Mouse (Mus musculus): ENCODE data around the gene Wwox. TPM values are rescaled to one million over a fixed set of nuclear protein-coding genes. Genes with fewer than 3 reads are reported as not detected.
A peak's percentile ranks its signal among the peaks of the same experiment; 100 is the strongest.

The Wwox gene
- polyA plus RNA-seq, 1 experiment from 2014 or later = 16.3 TPM

- WGBS = 90% methylated on average over 2 of the region's 2 CpGs
- TF ChIP-seq CTCF (IDR thresholded peaks at IDR 0.05; ENCODE audit: low read depth) = no peak
Observed at GRCm38 (mm10) chr8:114523061-114523460, 83.6 kb downstream of the Wwox start.

GRCm38 (mm10) chr8:114526626-114527267 is 87.3 kb downstream of the Wwox start:
- H3K27ac ChIP-seq = no peak overlapping the region
- no peaks in the 10 kb centered on the region for H3K27me3 ChIP-seq (ENCODE audit: insufficient read depth, low read length)
- WGBS = 82% methylated on average over 15 of the region's 15 CpGs
- H3K9me3 ChIP-seq (replicated peaks; ENCODE audit: low read length) = no peaks in the 10 kb centered on the region
- H3K4me1 ChIP-seq (replicated peaks; ENCODE audit: insufficient read depth, low read length) = no peaks in the 10 kb centered on the region
- no peak overlapping the region for H3K4me2 ChIP-seq (ENCODE audit: low read length)
- no peak for ATAC-seq (replicated peaks; ENCODE audit: low FRiP score, low read depth)
- no peaks in the 10 kb centered on the region for H3K36me3 ChIP-seq (ENCODE audit: insufficient read depth, low read length)
- DNase-seq (ENCODE audit: low spot score) = no peak
- H3K9ac ChIP-seq (ENCODE audit: low read depth, low read length) = no peak overlapping the region
- TF ChIP-seq CTCF (IDR thresholded peaks at IDR 0.05; ENCODE audit: low read depth) = no peak
- no peak overlapping the region for H3K4me3 ChIP-seq (replicated peaks; ENCODE audit: low read depth, low read length)

More at GRCm38 (mm10) chr8:114523061-114523460, 83.6 kb downstream of the Wwox start:
- H3K27me3 ChIP-seq (ENCODE audit: insufficient read depth, low read length) = no peaks in the 10 kb centered on the region
- no peak overlapping the region for H3K4me3 ChIP-seq (replicated peaks; ENCODE audit: low read depth, low read length)
- ATAC-seq (replicated peaks; ENCODE audit: low FRiP score, low read depth) (no peak), DNase-seq (ENCODE audit: low spot score) (no peak)
- H3K27ac ChIP-seq = no peak overlapping the region
- H3K9me3 ChIP-seq (replicated peaks; ENCODE audit: low read length) = no peaks in the 10 kb centered on the region
- H3K4me2 ChIP-seq (ENCODE audit: low read length) = no peak overlapping the region
- no peaks in the 10 kb centered on the region for H3K36me3 ChIP-seq (ENCODE audit: insufficient read depth, low read length)
- no peaks in the 10 kb centered on the region for H3K4me1 ChIP-seq (replicated peaks; ENCODE audit: insufficient read depth, low read length)
- H3K9ac ChIP-seq (ENCODE audit: low read depth, low read length) = no peak overlapping the region

- H3K4me1 ChIP-seq (replicated peaks; ENCODE audit: insufficient read depth, low read length) = no peaks in the 10 kb centered on the region
- ATAC-seq (replicated peaks; ENCODE audit: low FRiP score, low read depth) (no peak), DNase-seq (ENCODE audit: low spot score) (no peak)
- H3K27me3 ChIP-seq (ENCODE audit: insufficient read depth, low read length) = no peaks in the 10 kb centered on the region
- H3K9ac ChIP-seq (ENCODE audit: low read depth, low read length) = no peak overlapping the region
- no peaks in the 10 kb centered on the region for H3K9me3 ChIP-seq (replicated peaks; ENCODE audit: low read length)
- no peak overlapping the region for H3K4me2 ChIP-seq (ENCODE audit: low read length)
- no peak for TF ChIP-seq CTCF (IDR thresholded peaks at IDR 0.05; ENCODE audit: low read depth)
- H3K36me3 ChIP-seq (ENCODE audit: insufficient read depth, low read length) = no peaks in the 10 kb centered on the region
- H3K4me3 ChIP-seq (replicated peaks; ENCODE audit: low read depth, low read length) = no peak overlapping the region
- no peak overlapping the region for H3K27ac ChIP-seq
- 79% methylated on average over 12 of the region's 12 CpGs for WGBS
Observed at GRCm38 (mm10) chr8:114527648-114528221, 88.3 kb downstream of the Wwox start.

- H3K36me3 ChIP-seq (ENCODE audit: insufficient read depth, low read length) = no peaks in the 10 kb centered on the region
- 81% methylated on average over 10 of the region's 10 CpGs for WGBS
- H3K27ac ChIP-seq = no peak overlapping the region
- DNase-seq (ENCODE audit: low spot score) (no peak), ATAC-seq (replicated peaks; ENCODE audit: low FRiP score, low read depth) (no peak)
- H3K9me3 ChIP-seq (replicated peaks; ENCODE audit: low read length) = no peaks in the 10 kb centered on the region
- H3K27me3 ChIP-seq (ENCODE audit: insufficient read depth, low read length) = no peaks in the 10 kb centered on the region
- no peak overlapping the region for H3K9ac ChIP-seq (ENCODE audit: low read depth, low read length)
- H3K4me2 ChIP-seq (ENCODE audit: low read length) = no peak overlapping the region
- TF ChIP-seq CTCF (IDR thresholded peaks at IDR 0.05; ENCODE audit: low read depth) = no peak
- H3K4me1 ChIP-seq (replicated peaks; ENCODE audit: insufficient read depth, low read length) = no peaks in the 10 kb centered on the region
- no peak overlapping the region for H3K4me3 ChIP-seq (replicated peaks; ENCODE audit: low read depth, low read length)
Observed at GRCm38 (mm10) chr8:114529581-114529980, 90.1 kb downstream of the Wwox start.

- H3K4me2 ChIP-seq (ENCODE audit: low read length) = no peak overlapping the region
- H3K27ac ChIP-seq = no peak overlapping the region
- 43% methylated on average over 6 of the region's 6 CpGs for WGBS
- H3K27me3 ChIP-seq (ENCODE audit: insufficient read depth, low read length) = no peaks in the 10 kb centered on the region
- no peak for TF ChIP-seq CTCF (IDR thresholded peaks at IDR 0.05; ENCODE audit: low read depth)
- no peaks in the 10 kb centered on the region for H3K4me1 ChIP-seq (replicated peaks; ENCODE audit: insufficient read depth, low read length)
- no peak overlapping the region for H3K9ac ChIP-seq (ENCODE audit: low read depth, low read length)
- no peaks in the 10 kb centered on the region for H3K9me3 ChIP-seq (replicated peaks; ENCODE audit: low read length)
- DNase-seq (ENCODE audit: low spot score) = no peak
- H3K4me3 ChIP-seq (replicated peaks; ENCODE audit: low read depth, low read length) = no peak overlapping the region
- no peaks in the 10 kb centered on the region for H3K36me3 ChIP-seq (ENCODE audit: insufficient read depth, low read length)
- ATAC-seq (replicated peaks; ENCODE audit: low FRiP score, low read depth) = no peak
Observed at GRCm38 (mm10) chr8:114536201-114536600, 96.7 kb downstream of the Wwox start.

GRCm38 (mm10) chr8:114541132-114541531 is 101.7 kb downstream of the Wwox start:
- ATAC-seq (replicated peaks; ENCODE audit: low FRiP score, low read depth) = no peak
- H3K4me2 ChIP-seq (ENCODE audit: low read length) = no peak overlapping the region
- WGBS = 4% methylated on average over 3 of the region's 3 CpGs

More at GRCm38 (mm10) chr8:114541132-114541531, 101.7 kb downstream of the Wwox start:
- Histone ChIP-seq H3K9ac (ENCODE audit: low read depth, low read length) (no peak overlapping the region), H3K36me3 (ENCODE audit: insufficient read depth, low read length) (no peaks in the 10 kb centered on the region), H3K27me3 (ENCODE audit: insufficient read depth, low read length) (no peaks in the 10 kb centered on the region), H3K4me1 (replicated peaks; ENCODE audit: insufficient read depth, low read length) (no peaks in the 10 kb centered on the region), H3K27ac (no peak overlapping the region), H3K9me3 (replicated peaks; ENCODE audit: low read length) (no peaks in the 10 kb centered on the region), H3K4me3 (replicated peaks; ENCODE audit: low read depth, low read length) (no peak overlapping the region)
- TF ChIP-seq CTCF (IDR thresholded peaks at IDR 0.05; ENCODE audit: low read depth) = peak; percentile 91
- DNase-seq (ENCODE audit: low spot score) = peak; percentile 80

Data from kidney, postnatal 0 days (tissue).